Mouse (Mus musculus) thymus, adult 18-20 months (tissue): ENCODE data around the gene Taz.

Experiments used
- DNase-seq, 2 experiments: peaks; one replicate each; pipeline ENCODE4 v3.0.0; 2022; ENCODE audit warnings: mixed read lengths in 2 of 2

Taz gene

GRCm38 (mm10) chrX:74281041-74281731 is 526 bp upstream of the Taz start:
- DNase-seq: no peak

GRCm38 (mm10) chrX:74282395-74283091 is 831 bp downstream of the Taz start:
- peak; percentile 73 to 83 for DNase-seq

- DNase-seq: no peak
Observed at GRCm38 (mm10) chrX:74283092-74283437, 1.4 kb downstream of the Taz start.

GRCm38 (mm10) chrX:74293431-74293830 is 11.7 kb downstream of the Taz start:
- no peak for DNase-seq

GRCm38 (mm10) chrX:74296538-74297448 is 15.1 kb downstream of the Taz start, which contains the start of gene Atp6ap1:
Atp6ap1 (plus strand) TSS chrX:74297097.
- DNase-seq: peak; percentile 86 to 91

DNA sequence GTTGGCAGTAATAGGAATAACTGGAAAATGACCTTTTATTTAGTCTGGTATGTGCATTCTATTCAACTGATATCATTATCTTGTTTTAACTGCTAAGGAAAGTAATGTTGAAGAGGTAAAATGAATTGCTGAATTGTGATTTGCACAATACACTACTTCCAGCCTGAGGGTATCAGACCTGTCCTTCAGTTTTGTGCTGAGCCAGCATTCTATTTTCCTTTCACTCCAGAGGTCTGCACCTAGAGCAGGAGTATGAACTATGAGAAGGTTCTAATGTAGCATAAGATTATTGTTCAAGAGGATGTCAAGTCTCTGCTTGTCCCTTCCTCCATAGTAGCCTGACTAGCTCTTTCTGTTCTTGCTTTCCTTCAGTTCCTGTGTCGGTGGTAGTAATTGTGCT is 16.6 kb downstream of the Taz start:
- DNase-seq: no peak

DNA sequence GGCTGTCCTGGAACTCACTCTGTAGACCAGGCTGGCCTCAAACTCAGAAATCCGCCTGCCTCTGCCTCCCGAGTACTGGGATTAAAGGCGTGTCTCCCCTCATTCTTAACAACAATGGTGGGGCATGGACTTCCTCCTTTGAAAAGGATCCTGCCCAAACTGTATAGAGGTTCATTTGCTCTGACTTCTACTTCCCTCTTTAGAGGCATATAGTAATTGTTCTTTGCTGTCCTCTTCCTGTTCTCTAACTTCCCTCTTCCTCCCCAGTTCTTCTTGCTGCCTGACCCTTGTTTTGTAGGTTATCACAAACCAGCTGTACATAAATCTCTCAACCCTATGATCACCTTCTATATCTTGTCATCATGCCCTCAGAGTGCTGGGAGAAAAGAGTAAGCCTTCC is 18.0 kb downstream of the Taz start:
- DNase-seq: no peak

- peak; percentile 62 to 66 for DNase-seq
Observed at GRCm38 (mm10) chrX:74304867-74305700, 23.4 kb downstream of the Taz start, which contains the start of gene Gdi1. Gdi1 (plus strand) TSS chrX:74304998.

DNA sequence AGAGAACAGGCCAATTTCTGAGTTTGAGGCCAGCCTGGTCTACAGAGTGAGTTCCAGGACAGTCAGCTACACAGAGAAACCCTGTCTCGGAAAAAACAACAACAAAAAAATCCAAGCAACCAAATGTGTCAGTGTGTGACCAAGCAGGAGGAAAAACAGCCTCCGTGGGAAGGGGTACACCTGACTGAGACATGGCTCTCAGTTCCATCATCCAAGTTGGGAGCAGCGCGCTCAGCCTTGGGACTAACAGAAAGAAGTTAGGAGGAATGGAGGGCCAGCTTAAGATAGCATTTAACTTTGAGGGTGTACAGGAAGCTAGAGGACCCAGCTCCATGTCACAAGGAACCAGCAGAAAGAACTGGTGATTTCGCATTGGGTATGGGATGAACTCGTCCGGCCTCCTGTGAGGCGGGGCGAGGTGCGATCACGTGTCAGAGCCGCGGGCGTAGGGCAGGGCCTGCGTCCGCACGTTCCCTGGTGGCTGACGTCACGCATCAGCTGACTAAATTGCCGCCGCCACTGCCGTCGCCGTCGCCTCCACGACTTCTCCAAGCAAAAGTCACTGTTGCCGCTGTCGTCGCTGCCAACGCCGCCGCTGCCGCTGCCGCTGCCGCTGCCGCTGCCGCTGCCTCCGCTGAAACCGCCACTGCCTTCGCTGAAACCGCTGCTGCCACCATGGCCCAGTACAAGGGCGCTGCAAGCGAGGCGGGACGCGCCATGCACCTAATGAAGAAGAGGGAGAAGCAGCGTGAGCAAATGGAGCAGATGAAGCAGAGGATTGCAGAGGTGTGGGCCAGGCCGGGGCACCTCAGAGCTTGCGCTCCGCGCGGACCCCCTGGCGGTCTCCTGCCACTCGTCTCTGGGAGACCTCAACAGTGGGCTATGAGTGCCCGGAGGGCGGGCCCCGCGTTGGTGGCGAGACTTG is 31.1 kb downstream of the Taz start, which contains the start of gene Fam50a:
Fam50a (plus strand) TSS at position 494 of the 925 bp plus-strand sequence.
- DNase-seq: peak; percentile 80 to 82

DNA sequence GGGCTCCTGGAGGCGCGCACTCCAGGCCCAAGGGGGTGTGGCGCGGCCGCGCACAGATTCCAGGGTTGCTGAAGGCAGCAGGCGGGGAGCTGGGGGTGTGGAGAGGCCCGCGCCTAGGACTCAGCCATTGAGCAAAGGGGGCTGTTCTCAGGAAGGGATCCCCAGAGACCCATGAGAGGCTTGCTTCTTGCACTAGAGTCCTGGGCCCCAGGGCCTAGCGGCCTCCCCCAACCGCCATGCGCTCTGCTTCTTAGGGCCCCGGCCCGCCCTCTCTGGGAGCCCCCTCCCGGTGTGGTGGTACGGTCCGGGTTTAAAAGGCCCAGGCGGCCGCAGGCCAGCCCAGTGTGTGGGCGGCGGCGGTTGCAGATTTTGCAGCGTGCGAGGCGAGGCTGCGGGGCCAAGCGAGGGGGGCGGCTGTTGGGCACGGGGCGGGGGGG is 47.0 kb downstream of the Taz start, which contains the start of gene Plxna3:
Plxna3 (plus strand) TSS at position 342 of the 437 bp plus-strand sequence.
- peak; percentile 8 to 28 for DNase-seq

DNA sequence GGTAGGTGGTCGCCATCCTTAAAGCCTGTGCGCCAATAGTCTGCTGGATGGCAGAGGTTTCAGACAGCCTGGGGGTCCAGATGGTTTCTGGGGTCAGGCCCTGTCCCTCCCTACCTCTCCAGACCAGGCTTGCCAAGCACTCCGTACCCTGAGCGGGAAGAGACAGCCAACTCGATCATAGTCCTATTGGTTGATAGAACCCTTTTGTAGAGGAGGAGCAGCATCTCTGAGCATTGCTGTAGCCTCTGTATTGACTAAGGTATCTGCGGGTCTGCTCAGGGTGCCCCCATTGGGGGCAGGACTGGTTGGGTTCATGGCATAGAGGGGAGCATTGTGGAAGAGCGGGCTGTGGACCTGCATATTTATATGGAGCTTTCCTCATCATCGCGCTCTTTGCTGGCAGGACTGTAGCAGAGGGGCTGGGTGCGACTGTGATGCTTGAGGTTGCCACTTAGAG is 47.5 kb downstream of the Taz start:
- no peak for DNase-seq

DNA sequence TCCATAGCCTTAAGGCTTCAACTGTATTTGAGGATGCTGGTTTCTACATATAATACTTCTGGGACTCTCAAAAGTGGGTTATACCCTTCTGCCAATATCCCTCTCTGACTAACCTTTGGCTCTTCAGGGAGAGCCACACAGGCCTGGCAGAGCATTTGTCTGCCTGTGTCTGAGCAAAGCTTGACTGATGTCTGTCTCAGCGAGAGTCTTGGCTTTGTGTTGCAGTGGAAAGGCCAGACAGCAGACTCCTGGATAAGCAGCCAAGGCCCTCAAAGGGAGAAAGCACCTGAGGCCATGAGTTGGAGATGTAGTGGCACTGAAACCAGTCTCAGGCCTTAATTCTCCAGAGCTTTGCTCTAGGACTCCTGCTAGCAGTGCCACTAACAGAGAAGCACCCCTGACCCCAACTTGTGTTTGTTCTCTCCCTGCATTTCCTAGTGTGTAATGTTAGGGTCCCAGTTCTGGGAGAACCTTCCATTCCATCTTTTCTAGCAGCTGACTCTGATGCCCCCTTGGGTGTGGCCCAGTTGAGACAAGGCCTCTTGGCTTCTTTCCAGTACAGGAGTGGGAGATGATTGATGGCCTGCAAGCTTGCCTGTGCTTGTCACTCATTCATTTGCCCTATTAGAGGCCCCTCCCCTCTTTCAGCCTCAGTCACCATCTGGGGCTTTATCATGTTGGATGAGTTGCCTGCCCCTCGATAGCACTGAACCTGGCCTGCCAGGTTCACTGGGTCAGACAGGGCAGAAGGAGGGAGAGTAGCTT is 48.6 kb downstream of the Taz start:
- no peak for DNase-seq
